Mouse (Mus musculus) C2C12 (cell line): ENCODE results near the gene Megf11.

Experiments used
- CEBPB ChIP-seq: IDR thresholded peaks from one replicate; pipeline ENCODE4 v1.6.1; 2011; ENCODE audit warnings: low read depth, mild to moderate bottlenecking, control low read depth, moderate library complexity
- CTCF ChIP-seq: IDR thresholded peaks from one replicate; pipeline ENCODE4 v1.5.1; 2011; ENCODE audit not compliant: control insufficient read depth, insufficient read depth, insufficient read length
- FOSL1 ChIP-seq: IDR thresholded peaks from one replicate; pipeline ENCODE4 v1.8.0; 2011; ENCODE audit warnings: mild to moderate bottlenecking, low read length; ENCODE audit not compliant: poor library complexity, insufficient read depth, severe bottlenecking
- MAX ChIP-seq: IDR thresholded peaks from one replicate; pipeline ENCODE4 v1.6.1; 2011; ENCODE audit warnings: mild to moderate bottlenecking, control low read depth
- USF1 ChIP-seq: IDR thresholded peaks from one replicate; pipeline ENCODE4 v1.6.1; 2011; ENCODE audit warnings: low read depth, mild to moderate bottlenecking, control low read depth, moderate library complexity

DNA sequence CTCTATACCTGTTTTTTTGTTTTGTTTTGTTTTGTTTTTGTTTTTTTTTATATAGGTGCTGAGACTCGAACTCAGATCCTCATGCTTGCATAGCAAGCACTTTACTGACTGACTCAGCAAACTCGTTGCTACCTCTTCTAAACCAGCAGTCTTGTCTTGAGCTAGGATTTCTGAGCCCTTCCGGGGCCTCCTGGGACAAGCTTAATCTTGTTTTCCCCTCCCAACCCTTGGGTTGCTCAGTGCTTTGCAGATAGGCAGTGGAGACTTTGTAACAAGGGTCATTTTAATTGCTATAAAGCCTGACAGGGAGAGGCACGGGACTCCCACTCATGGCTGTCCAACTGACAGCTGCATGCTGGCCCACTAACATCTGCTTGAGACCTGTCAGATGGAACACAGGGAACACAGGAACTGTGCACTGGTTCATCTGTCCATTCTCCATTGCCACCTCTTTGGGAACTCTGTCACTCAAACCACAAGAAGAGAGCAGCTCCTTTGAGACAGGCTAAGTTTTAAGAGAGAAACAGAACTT is 147.4 kb downstream of the Megf11 start:
- TF ChIP-seq USF1 (no peak), CTCF (no peak), MAX (no peak), CEBPB (no peak), FOSL1 (no peak)
